Mouse (Mus musculus) megakaryocyte, embryonic 14.5 days (primary cell): Measurements from ENCODE around the gene Mcl1. TPM values are rescaled to one million over a fixed set of nuclear protein-coding genes. Genes with fewer than 3 reads are reported as not detected.
"Not testable (repeated sequence)": the region's sequence is repeated elsewhere in the genome, so short reads cannot be mapped to it uniquely, and the experiment has no call there.

Experiments used
- H3K27me3 ChIP-seq: replicated peaks from 2 replicates; pipeline ENCODE3; 2012; ENCODE audit warnings: inconsistent platforms
- H3K36me3 ChIP-seq: replicated peaks from 2 replicates; pipeline ENCODE3; 2012; ENCODE audit warnings: low read length, inconsistent platforms, mixed read lengths
- H3K4me1 ChIP-seq: 2 replicates; pipeline ENCODE4 v1.6.1; 2012; ENCODE audit warnings: inconsistent platforms
- H3K4me3 ChIP-seq: replicated peaks from 2 replicates; pipeline ENCODE3; 2012; ENCODE audit warnings: moderate library complexity, mild to moderate bottlenecking, inconsistent platforms
- H3K9me3 ChIP-seq: 2 replicates; pipeline ENCODE4 v1.6.1; 2012; ENCODE audit warnings: inconsistent platforms
- FLI1 ChIP-seq: IDR thresholded peaks from 2 replicates; pipeline ENCODE4 v1.6.1; 2012; ENCODE audit warnings: low read length, inconsistent platforms, mixed read lengths
- GATA1 ChIP-seq: IDR thresholded peaks from 3 replicates; pipeline ENCODE4 v1.6.1; 2012; ENCODE audit warnings: mixed read lengths, low read length, inconsistent platforms, borderline replicate concordance
- polyA plus RNA-seq: library from polyadenylated mRNA; stranded (reverse); fragments of >175 nt; gene quantifications from 2 replicates; pipeline ENCODE4 v1.2.3, GENCODE M21; 2012; ENCODE audit warnings: low replicate concordance; ENCODE audit not compliant: insufficient read depth

Mcl1 gene
- polyA plus RNA-seq, 1 experiment: 222 TPM

DNA sequence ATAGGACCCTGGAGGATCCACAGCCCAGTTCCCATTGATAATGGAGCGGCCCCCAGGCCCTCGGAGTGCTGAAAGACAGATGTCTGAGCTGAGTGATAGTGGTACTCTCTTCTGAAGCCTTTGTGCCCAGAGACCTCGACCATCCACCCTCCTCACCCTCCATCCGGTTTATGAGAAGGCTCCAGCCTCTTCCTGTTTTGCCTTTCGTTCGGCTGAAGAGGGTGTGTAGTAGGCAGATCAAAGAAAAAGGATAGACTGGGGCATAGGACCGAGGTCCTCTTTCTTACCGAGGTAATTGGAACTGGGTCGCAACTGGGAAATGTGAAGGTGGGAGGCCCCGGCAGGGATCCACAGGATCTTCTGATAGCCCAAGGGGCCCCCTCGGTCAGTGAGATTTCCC is 22.8 kb downstream of the Mcl1 start:
- Histone ChIP-seq H3K36me3 (peaks cover 50% of the 10 kb centered on the region), H3K4me1 (peaks cover 63% of the 10 kb centered on the region), H3K4me3 (no peak overlapping the region), H3K9me3 (no peaks in the 10 kb centered on the region), H3K27me3 (peaks cover 14% of the 10 kb centered on the region)
- no peak for TF ChIP-seq FLI1
- TF ChIP-seq GATA1: no peak

DNA sequence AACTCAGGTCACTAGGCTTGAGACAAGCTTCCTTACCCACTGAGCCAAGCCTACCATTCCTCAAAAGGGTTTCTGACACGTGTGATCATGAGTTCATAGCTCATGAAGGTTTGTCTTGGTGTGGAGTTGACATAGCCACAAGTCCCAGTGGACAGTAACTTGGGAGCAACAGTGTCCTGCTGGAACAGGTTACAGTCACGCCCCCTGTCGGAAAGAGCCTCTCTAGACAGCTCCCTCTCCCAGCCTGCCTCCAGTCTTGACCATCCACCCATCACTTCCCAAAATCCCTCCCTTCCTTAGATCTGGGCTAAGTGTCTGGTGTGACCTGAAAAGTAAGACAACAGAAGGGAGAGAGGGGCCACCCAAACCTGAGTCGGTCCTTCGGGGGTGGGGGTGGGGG is 24.3 kb downstream of the Mcl1 start:
- H3K4me1 ChIP-seq: peaks cover 63% of the 10 kb centered on the region

DNA sequence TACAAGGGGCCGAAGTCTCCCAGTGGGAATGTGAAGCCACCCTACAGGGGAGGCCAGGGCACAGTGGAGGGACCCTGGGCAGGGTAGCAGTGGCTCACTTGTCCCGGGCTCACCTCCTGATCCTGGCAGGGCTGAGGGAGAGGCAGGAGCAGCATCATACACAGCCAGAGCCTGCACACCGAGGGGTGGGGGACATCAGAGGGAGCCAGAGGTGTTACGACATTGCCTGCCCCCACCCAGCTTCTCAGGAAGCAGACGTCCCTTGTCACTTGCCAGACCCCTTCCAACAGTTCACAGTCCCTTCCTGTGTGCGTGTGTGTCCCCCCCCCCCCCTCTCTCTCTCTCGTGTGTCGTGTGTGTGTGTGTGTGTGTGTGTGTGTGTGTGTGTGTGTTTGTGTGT is 26.3 kb downstream of the Mcl1 start:
- TF ChIP-seq FLI1 (no peak), GATA1 (no peak)
- Histone ChIP-seq H3K36me3 (peaks cover 22% of the 10 kb centered on the region), H3K9me3 (no peaks in the 10 kb centered on the region), H3K4me1 (peaks cover 70% of the 10 kb centered on the region), H3K4me3 (peak overlapping the region; percentile 38), H3K27me3 (peaks cover 23% of the 10 kb centered on the region)

More for the DNA sequence above, 24.3 kb downstream of the Mcl1 start:
- H3K27me3 ChIP-seq: peaks cover 23% of the 10 kb centered on the region
- H3K4me3 ChIP-seq: no peak overlapping the region
- H3K9me3 ChIP-seq: no peaks in the 10 kb centered on the region
- peaks cover 35% of the 10 kb centered on the region for H3K36me3 ChIP-seq
- no peak for TF ChIP-seq FLI1
- no peak for TF ChIP-seq GATA1

DNA sequence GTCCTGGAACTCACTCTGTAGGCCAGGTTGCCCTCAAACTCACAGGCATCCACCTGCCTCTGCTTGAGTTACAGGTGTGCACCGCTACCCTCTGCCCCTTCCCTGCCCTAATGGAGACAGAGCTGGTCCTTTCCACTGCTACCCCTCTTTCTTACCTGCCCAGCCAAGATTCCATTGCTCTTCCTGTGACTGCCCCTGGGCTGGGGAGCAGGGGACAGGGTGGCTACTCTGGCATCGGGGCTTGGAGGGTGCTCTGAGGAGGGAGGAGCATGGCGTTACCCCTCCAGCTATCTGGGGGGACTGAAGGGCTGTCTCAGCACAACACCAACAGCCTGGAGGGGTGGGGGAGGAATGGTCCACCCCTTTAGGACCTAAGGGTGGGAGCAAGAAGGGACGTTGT is 26.7 kb downstream of the Mcl1 start:
- Histone ChIP-seq H3K4me3 (no peak overlapping the region), H3K9me3 (no peaks in the 10 kb centered on the region), H3K4me1 (peaks cover 70% of the 10 kb centered on the region), H3K36me3 (peaks cover 17% of the 10 kb centered on the region), H3K27me3 (peaks cover 23% of the 10 kb centered on the region)
- TF ChIP-seq FLI1 (no peak), GATA1 (no peak)

DNA sequence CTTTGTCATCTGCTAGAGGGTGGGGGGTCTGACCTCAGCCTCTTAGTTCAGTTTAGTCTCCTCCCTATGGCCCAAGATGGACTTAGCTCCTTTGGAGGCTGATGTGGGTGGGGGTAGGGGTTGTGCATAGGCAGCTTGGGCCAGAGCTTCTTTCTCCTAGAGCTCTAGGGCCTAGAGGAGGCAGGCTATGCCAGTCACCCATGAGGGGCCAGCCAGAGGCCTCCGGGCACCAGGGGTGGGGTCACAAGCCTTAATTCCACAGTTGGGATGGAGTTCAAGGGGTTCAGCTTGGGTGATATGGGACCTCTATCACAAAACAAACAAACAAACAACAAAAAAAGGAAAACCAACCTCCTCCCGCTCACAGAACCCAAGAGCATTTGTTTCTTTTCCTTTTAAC is 27.1 kb downstream of the Mcl1 start:
- Histone ChIP-seq H3K36me3 (peaks cover 13% of the 10 kb centered on the region), H3K9me3 (no peaks in the 10 kb centered on the region), H3K27me3 (peaks cover 23% of the 10 kb centered on the region), H3K4me3 (no peak overlapping the region), H3K4me1 (peaks cover 73% of the 10 kb centered on the region)
- TF ChIP-seq FLI1 (no peak), GATA1 (no peak)

DNA sequence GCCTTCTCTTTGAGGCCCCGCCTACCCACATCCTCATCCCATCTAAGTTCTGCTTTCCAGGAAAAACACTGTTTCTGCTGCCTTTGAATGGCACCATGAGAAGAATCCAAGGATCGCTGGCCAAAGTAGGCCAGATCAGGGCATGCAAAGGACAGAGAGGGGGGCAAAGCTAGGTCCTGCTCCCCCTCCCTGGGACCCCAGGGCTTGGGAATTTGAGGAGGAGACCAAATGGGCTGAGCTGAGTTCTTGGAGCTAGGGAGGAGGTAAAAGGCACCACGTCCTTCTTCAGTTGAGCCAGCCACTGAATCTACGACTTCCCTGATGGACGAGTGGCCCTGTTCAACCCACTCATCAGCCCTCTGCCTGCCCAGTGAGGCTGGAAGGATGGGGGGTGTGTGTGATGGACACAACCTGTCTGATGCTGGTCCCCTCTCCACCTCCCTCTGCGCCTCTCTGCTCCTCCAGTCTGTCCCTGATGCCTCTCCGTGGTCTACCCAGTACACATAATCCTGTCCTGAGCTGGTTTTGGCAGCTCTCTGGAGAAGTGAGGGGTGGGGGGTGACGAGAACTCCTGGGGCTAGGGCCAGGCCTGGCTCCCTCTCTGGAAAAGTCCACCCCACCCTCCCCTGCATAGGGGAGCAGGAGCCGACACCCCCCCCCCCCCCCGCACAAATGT is 28.0 kb downstream of the Mcl1 start:
- Histone ChIP-seq H3K4me1 (peaks cover 67% of the 10 kb centered on the region), H3K36me3 (peaks cover 6% of the 10 kb centered on the region), H3K27me3 (peaks cover 23% of the 10 kb centered on the region), H3K9me3 (no peaks in the 10 kb centered on the region), H3K4me3 (peak overlapping the region; percentile 38)
- TF ChIP-seq GATA1: no peak
- TF ChIP-seq FLI1: no peak

DNA sequence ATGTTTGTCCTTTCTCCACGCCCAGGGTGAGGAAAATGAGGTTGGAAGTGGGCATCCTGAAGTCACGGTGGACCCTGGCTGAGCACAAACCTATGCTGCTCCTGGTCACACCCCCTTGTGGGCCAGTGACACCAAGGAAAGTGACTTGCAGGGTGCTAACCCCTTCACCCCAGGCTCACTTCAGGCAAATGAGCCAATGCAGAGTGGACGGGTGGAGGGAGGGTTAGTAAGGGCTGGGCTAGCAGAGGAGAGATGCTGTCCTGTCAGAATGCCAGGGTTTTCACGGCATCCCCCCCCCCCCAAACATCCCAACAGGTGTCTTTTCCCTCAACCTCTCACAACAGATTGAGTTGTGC is 28.6 kb downstream of the Mcl1 start:
- H3K4me3 ChIP-seq: peak overlapping the region; percentile 85
- peaks cover 4% of the 10 kb centered on the region for H3K36me3 ChIP-seq
- H3K4me1 ChIP-seq: peaks cover 62% of the 10 kb centered on the region
- TF ChIP-seq GATA1 (no peak), FLI1 (no peak)
- peaks cover 23% of the 10 kb centered on the region for H3K27me3 ChIP-seq
- H3K9me3 ChIP-seq: no peaks in the 10 kb centered on the region

DNA sequence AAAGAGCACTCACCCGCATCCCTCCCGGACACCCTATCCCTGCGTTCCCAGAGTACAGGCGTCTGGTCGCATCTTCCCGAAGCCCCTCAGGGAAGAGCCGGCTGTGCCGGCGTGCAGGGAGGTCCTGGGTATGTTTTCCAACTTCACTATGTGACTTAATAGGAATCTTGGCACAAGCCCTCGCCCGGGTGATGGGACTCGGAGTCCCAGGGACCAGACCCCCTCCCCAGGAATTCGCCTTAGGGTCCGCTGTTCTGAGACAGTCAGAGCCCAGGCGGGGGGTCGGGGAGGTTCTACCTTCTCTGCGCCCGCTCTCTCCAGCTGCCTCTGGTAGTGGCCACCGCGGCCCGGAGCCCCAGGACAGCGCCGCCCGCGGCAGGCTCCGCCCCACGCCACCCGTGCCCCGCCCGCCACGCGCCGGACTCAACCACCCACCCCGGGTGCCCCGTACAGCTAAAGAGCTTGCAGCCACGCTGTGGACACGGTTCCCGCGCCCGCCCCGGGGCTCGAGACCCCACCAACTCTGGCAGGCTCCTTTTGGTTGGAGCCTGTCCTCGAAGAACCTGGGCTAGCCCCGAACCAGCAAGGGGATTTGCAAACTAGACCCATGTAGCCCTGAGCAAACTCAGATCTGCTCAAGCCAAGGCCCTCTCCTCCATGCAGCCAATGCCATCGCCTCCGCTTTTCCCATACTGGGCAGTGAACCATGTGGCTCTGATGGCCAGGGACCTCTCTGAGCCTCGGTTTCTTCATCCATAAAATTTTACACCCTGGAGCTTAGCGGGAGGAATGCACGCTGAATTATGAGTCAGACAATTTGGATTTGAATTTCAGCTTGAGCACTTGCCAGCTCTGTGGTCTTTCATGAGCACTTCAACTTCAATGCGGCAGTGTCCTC is 29.2 kb downstream of the Mcl1 start, which contains the start of gene Adamtsl4:
Adamtsl4 (minus strand) TSS at position 394 of the 898 bp plus-strand sequence.
- Histone ChIP-seq H3K36me3 (peaks cover 5% of the 10 kb centered on the region), H3K4me3 (peak within 1 kb of the TSS; percentile 85), H3K9me3 (no peaks in the 10 kb centered on the region), H3K4me1 (peaks cover 68% of the 10 kb centered on the region), H3K27me3 (peaks cover 22% of the 10 kb centered on the region)
- TF ChIP-seq FLI1 (no peak), GATA1 (no peak)

DNA sequence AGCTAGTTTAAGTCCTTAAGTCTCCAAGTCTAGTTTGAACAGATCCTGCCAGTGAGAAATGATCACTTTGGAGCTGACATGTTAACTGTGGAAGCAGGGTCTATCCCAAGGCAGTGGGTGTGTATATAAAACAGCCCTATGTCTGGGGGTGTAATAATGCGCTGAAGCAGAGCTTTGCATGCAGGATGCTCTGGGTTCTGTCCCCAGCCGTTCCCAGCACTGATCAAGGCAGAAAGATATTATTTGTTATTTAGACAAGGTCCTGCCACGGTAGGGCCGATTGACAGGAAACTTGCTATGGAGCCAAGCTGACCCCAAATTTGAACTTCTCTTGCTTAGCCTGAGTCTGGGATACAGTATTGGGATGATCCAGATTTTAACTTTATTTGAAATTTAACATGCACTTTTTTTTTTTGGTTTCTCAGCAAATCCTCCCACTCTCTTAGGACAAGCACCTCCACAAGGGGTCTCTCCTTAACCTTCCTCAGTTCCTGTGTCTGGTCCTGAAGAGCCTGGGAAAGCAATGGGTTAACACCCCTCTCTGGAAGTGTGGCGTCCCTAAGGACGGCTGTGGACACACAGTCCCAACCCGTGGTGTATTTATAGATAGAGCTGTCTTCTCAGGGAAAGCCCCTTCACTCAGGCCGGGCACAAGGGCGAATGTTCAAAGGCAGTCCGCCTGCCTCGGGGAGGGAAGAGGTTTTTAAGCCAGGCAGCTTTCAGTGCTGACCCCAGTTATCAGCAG is 30.8 kb downstream of the Mcl1 start:
- peaks cover 77% of the 10 kb centered on the region for H3K4me1 ChIP-seq
- no peaks in the 10 kb centered on the region for H3K9me3 ChIP-seq
- TF ChIP-seq FLI1 (no peak), GATA1 (no peak)
- peaks cover 6% of the 10 kb centered on the region for H3K36me3 ChIP-seq
- peaks cover 16% of the 10 kb centered on the region for H3K27me3 ChIP-seq
- no peak overlapping the region for H3K4me3 ChIP-seq

DNA sequence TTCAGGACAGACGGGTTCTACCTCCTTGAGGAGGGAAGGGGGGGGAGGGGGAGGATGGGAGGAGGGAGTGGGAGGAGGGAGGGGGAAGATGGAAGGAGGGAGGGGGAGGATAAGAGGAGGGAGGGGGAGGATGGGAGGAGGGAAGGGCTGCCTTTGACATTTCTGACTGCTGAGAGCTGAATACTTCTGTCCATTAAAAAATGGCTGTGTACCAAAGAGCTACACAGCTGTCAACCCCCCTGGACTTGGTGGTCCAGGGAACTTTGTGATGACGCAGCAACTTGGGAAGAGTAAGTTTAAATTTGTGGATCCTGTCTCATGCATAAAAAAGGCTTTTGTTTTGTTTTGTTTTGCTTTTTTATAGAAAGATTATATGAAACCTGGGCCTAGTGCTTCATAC is 31.4 kb downstream of the Mcl1 start:
- no peaks in the 10 kb centered on the region for H3K9me3 ChIP-seq
- no peak overlapping the region for H3K4me3 ChIP-seq
- TF ChIP-seq GATA1 (no peak), FLI1 (no peak)
- peaks cover 12% of the 10 kb centered on the region for H3K27me3 ChIP-seq
- H3K4me1 ChIP-seq: peaks cover 77% of the 10 kb centered on the region
- peaks cover 7% of the 10 kb centered on the region for H3K36me3 ChIP-seq

DNA sequence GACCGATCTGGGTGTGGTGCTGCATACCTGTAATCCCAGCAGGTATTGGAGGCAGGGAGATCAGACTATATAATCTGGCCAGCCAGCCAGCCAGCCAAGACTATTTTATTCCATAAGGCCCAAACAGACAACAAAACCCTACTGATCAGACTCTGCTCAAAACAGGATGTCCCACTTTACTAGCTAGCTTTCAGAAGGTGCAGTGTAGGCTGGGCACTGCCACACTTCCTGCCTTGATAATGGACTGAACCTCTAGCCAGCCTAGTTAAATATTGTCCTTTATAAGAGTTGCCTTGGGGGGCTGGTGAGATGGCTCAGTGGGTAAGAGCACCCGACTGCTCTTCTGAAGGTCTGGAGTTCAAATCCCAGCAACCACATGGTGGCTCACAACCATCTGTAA is 32.0 kb downstream of the Mcl1 start:
- not testable (repeated sequence) for H3K36me3 ChIP-seq, H3K4me3 ChIP-seq, H3K9me3 ChIP-seq, H3K27me3 ChIP-seq
- peaks cover 77% of the 10 kb centered on the region for H3K4me1 ChIP-seq
